Mouse (Mus musculus): ENCODE results near the gene Entpd6.

Entpd6 gene

GRCm38 (mm10) chr2:150748854-150749253 lies at the start of gene Entpd6:
TSS of gene Entpd6 (plus strand) at chr2:150749042.
- ATAC-seq (ENCODE audit: insufficient number of reproducible peaks, low FRiP score, low TSS enrichment): peak; percentile 93

- ATAC-seq (ENCODE audit: insufficient number of reproducible peaks, low FRiP score, low TSS enrichment): no peak
Observed at GRCm38 (mm10) chr2:150712167-150712674, 36.6 kb upstream of the Entpd6 start.

- ATAC-seq (ENCODE audit: insufficient number of reproducible peaks, low FRiP score, low TSS enrichment): no peak
Observed at GRCm38 (mm10) chr2:150735756-150736576, 12.9 kb upstream of the Entpd6 start.

- ATAC-seq (ENCODE audit: insufficient number of reproducible peaks, low FRiP score, low TSS enrichment): no peak
Observed at GRCm38 (mm10) chr2:150737881-150738280, 11.0 kb upstream of the Entpd6 start.

GRCm38 (mm10) chr2:150740145-150740841 lies 8.5 kb upstream of the Entpd6 start:
- no peak for ATAC-seq (ENCODE audit: insufficient number of reproducible peaks, low FRiP score, low TSS enrichment)

- no peak for ATAC-seq (ENCODE audit: insufficient number of reproducible peaks, low FRiP score, low TSS enrichment)
Observed at GRCm38 (mm10) chr2:150741405-150741804, 7.4 kb upstream of the Entpd6 start.

GRCm38 (mm10) chr2:150745016-150745415 lies 3.8 kb upstream of the Entpd6 start:
- no peak for ATAC-seq (ENCODE audit: insufficient number of reproducible peaks, low FRiP score, low TSS enrichment)

- peak; percentile 36; the same call in 1 of the 2 replicates for ATAC-seq (ENCODE audit: insufficient number of reproducible peaks, low FRiP score, low TSS enrichment)
Observed at GRCm38 (mm10) chr2:150749283-150749682, 441 bp downstream of the Entpd6 start.

GRCm38 (mm10) chr2:150750129-150750979 lies 1.5 kb downstream of the Entpd6 start:
- ATAC-seq (ENCODE audit: insufficient number of reproducible peaks, low FRiP score, low TSS enrichment): no peak

GRCm38 (mm10) chr2:150755016-150755415 lies 6.2 kb downstream of the Entpd6 start:
- ATAC-seq (ENCODE audit: insufficient number of reproducible peaks, low FRiP score, low TSS enrichment): no peak

- ATAC-seq (ENCODE audit: insufficient number of reproducible peaks, low FRiP score, low TSS enrichment): no peak
Observed at GRCm38 (mm10) chr2:150761476-150761875, 12.6 kb downstream of the Entpd6 start.

GRCm38 (mm10) chr2:150765619-150766018 lies 16.8 kb downstream of the Entpd6 start:
- ATAC-seq (ENCODE audit: insufficient number of reproducible peaks, low FRiP score, low TSS enrichment): 0 out of 2 replicates have a peak, but pooled peaks have one; percentile 40

- peak; percentile 62 for ATAC-seq (ENCODE audit: insufficient number of reproducible peaks, low FRiP score, low TSS enrichment)
Observed at GRCm38 (mm10) chr2:150766083-150766862, 17.4 kb downstream of the Entpd6 start.

GRCm38 (mm10) chr2:150768678-150769077 lies 19.8 kb downstream of the Entpd6 start:
- no peak for ATAC-seq (ENCODE audit: insufficient number of reproducible peaks, low FRiP score, low TSS enrichment)

GRCm38 (mm10) chr2:150770747-150771146 lies 21.9 kb downstream of the Entpd6 start:
- ATAC-seq (ENCODE audit: insufficient number of reproducible peaks, low FRiP score, low TSS enrichment): no peak

GRCm38 (mm10) chr2:150771169-150771568 lies 22.3 kb downstream of the Entpd6 start:
- ATAC-seq (ENCODE audit: insufficient number of reproducible peaks, low FRiP score, low TSS enrichment): no peak

GRCm38 (mm10) chr2:150771996-150772395 lies 23.2 kb downstream of the Entpd6 start:
- no peak for ATAC-seq (ENCODE audit: insufficient number of reproducible peaks, low FRiP score, low TSS enrichment)

- ATAC-seq (ENCODE audit: insufficient number of reproducible peaks, low FRiP score, low TSS enrichment): no peak
Observed at GRCm38 (mm10) chr2:150772466-150773119, 23.8 kb downstream of the Entpd6 start.

- ATAC-seq (ENCODE audit: insufficient number of reproducible peaks, low FRiP score, low TSS enrichment): no peak
Observed at GRCm38 (mm10) chr2:150782801-150783200, 34.0 kb downstream of the Entpd6 start.
